ENCODE assay signal across 13 mouse cellular contexts in genomic region chr3:153556621-153557020, GRCm38 (mm10).
DNase-seq lines count a peak whose midpoint lies in the region; ATAC-seq and TF ChIP-seq lines count a peak whose summit lies in the region.
"Had no signal": no experiment of that assay in that cellular context is flagged by ENCODE, and none has a peak within 500 bp of the region (broad histone marks: within the 10 kb centered on the region; RNA-seq: fewer than 3 reads in every experiment).

No protein-coding gene starts in this region.

- no peak overlapping the region for H3K9ac ChIP-seq in lung, embryonic 16.5 days (ENCODE audit: low read length)
- H3K9ac ChIP-seq in lung, postnatal 0 days (replicated peaks; ENCODE audit: low read depth) = no peak overlapping the region
- H3K9ac ChIP-seq: liver, postnatal 0 days had no signal

- no peaks in the 10 kb centered on the region for H3K36me3 ChIP-seq in lung, embryonic 16.5 days (ENCODE audit: control insufficient read depth, insufficient read depth, low read length)
- H3K36me3 ChIP-seq in lung, postnatal 0 days (ENCODE audit: insufficient read depth, low read length) = no peaks in the 10 kb centered on the region

- no peaks in the 10 kb centered on the region for H3K9me3 ChIP-seq in lung, embryonic 16.5 days (ENCODE audit: control insufficient read depth, low read length)
- H3K9me3 ChIP-seq in lung, postnatal 0 days (ENCODE audit: low read length) = no peaks in the 10 kb centered on the region

- no peak for TF ChIP-seq CTCF in lung, postnatal 0 days (IDR thresholded peaks at IDR 0.05)

- H3K4me1 ChIP-seq in lung, embryonic 16.5 days (replicated peaks; ENCODE audit: control insufficient read depth, insufficient read depth, low read length) = no peaks in the 10 kb centered on the region
- no peaks in the 10 kb centered on the region for H3K4me1 ChIP-seq in lung, postnatal 0 days (ENCODE audit: insufficient read depth, low read depth, low read length)

- ATAC-seq in lung, embryonic 16.5 days (ENCODE audit: low read depth) = 0 out of 2 replicates have a peak, but pooled peaks have one; percentile 17
- ATAC-seq in lung, postnatal 0 days = no peak
- ATAC-seq: forebrain, embryonic 16.5 days; intestine, embryonic 16.5 days; liver, postnatal 0 days had no signal

- DNase-seq in heart, postnatal 10 days = peak; percentile 16 to 27
- DNase-seq in heart, postnatal 25 days (ENCODE audit: low spot score) = no peak
- no peak for DNase-seq in lung, postnatal 0 days (ENCODE audit: low spot score)
- DNase-seq in cerebellum, postnatal 10 days = peak; percentile 83 to 88
- DNase-seq in lung, postnatal 36 days = peak; percentile 15
- DNase-seq in embryo, embryonic 11 days = no peak
- DNase-seq: liver, postnatal 0 days; right cerebral cortex, postnatal 25 days; thymus, adult 2 months had no signal

- H3K27ac ChIP-seq in lung, embryonic 16.5 days (ENCODE audit: low read length) = no peak overlapping the region
- no peak overlapping the region for H3K27ac ChIP-seq in lung, postnatal 0 days (ENCODE audit: low read length)

- no peak overlapping the region for H3K4me3 ChIP-seq in lung, embryonic 16.5 days (ENCODE audit: low read length)
- H3K4me3 ChIP-seq in lung, postnatal 0 days (ENCODE audit: low read depth, low read length) = no peak overlapping the region
- H3K4me3 ChIP-seq: myocyte had no signal

- no peaks in the 10 kb centered on the region for H3K27me3 ChIP-seq in lung, embryonic 16.5 days (ENCODE audit: control insufficient read depth, insufficient read depth, low read depth, low read length)
- no peaks in the 10 kb centered on the region for H3K27me3 ChIP-seq in lung, postnatal 0 days (replicated peaks; ENCODE audit: insufficient read depth, low read length)

- no peak for TF ChIP-seq EP300 in lung, postnatal 0 days (IDR thresholded peaks at IDR 0.05)

- intact Hi-C loops in heart, postnatal 10 days (cut with DNase I) = no loop called here
- intact Hi-C loops in heart, postnatal 25 days (cut with DNase I) = no loop called here

- WGBS in lung, embryonic 16.5 days = 27% methylated on average over 11 of the region's 11 CpGs
- 29% methylated on average over 11 of the region's 11 CpGs for WGBS in lung, postnatal 0 days

- no peak overlapping the region for H3K4me2 ChIP-seq in lung, embryonic 16.5 days (ENCODE audit: low read depth, low read length)
- H3K4me2 ChIP-seq in lung, postnatal 0 days (replicated peaks; ENCODE audit: low read depth, low read length) = no peak overlapping the region

Comparison
In these comparisons a context has a peak if more than half of its experiments do, and no peak if none do; other contexts are left out.
1. DNase-seq: peak in heart, postnatal 10 days (2 of 2), cerebellum, postnatal 10 days (2 of 2) and lung, postnatal 36 days (single experiment); none in heart, postnatal 25 days (single experiment), lung, postnatal 0 days (single experiment) and embryo, embryonic 11 days (single experiment).